Mouse (Mus musculus): ENCODE measurements around the gene Cpsf4l. TPM values are rescaled to one million over a fixed set of nuclear protein-coding genes. Genes with fewer than 3 reads are reported as not detected.

Cpsf4l gene
- total RNA-seq (2021), result under 1 TPM in 1 of 2 experiments, not detected in 1; 0.20 TPM
- long read RNA-seq, experiment 1, result 0 reads
- long read RNA-seq, experiment 2, partial matches to known transcripts, result 0 of 1 reads
- long read RNA-seq, experiment 2, other reads (novel, unspliced or antisense), result 1 of 1 reads

DNA sequence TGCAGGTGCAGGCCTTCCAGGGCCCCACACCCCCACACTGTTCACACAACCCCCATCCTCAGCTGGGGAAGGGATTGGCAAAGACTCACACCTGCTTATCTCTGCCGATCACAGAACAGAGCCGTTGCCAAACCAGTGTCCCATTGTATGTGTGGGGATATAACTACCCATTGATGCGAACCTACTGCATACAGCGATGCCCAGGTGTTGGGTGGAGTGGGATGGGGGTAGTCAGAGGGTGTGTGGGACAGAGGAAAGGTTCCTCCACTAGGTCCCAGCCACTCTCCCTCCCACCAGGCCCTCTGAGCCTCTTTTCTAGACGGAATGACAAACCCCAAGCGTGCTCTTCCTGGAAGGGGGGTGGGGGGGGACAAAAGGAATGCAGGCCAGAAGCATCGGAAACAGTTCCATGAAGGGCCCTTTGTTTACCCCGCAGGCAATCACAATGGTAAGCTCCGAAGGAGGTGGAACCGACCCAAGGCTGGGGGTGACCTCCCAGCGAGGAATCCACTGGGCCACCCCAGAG, at the start of gene Cpsf4l:
Gene Cpsf4l, minus strand, starts transcription at position 287 of the 526 bp plus-strand sequence.
- intact Hi-C loops (cut with DNase I), result loop anchor here (10.0 kb wide), 1 partner anchor 925 kb away; no protein-coding TSS in a partner anchor
- DNase-seq, result no peak

GRCm38 (mm10) chr11:113758851-113759250, 49.0 kb upstream of the Cpsf4l start:
- no peak for DNase-seq
- intact Hi-C loops (cut with DNase I), result no loop called here

GRCm38 (mm10) chr11:113756578-113756977, 46.8 kb upstream of the Cpsf4l start:
- intact Hi-C loops (cut with DNase I), result no loop called here
- no peak for DNase-seq

DNA sequence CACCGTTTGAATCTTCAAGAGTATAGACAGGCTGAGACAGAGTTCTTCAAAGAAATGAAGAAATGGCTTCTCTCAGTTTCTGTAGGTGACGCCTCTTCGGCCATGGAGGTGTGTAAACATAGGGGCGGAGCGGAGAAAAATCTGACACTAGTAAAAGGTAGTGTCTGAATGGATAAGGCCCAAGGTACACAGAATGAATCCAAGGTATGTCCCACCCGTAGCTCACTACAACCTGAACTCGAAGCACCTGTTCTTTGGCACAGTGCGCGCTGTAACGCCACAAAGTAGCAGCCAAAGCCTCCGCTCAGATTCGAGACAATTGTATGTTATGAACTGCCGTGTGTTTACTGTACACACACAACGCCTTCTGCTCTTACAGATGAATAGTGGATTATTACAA, 46.1 kb upstream of the Cpsf4l start:
- intact Hi-C loops (cut with DNase I), result no loop called here
- no peak for DNase-seq

DNA sequence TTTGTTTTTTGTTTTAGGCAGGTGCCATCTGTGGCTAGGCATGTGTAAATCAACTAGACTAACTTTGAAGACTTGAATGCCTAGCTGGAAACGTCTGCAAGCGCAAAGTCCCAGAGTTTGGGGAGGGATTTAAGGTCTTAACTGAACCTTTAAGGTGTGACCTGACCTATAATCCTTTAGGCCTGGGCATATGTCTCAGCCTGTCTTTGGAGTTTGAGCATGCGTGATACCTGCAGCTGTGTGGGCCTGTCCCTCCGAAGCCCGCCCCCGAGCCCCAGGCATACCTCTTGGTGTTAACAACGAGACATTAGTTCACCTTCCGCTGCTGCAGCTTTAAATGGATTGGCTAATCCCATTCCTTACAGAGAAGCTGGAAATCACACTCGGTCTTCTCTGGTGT, 45.0 kb upstream of the Cpsf4l start:
- no peak for DNase-seq
- intact Hi-C loops (cut with DNase I), result no loop called here

- DNase-seq, result no peak
- intact Hi-C loops (cut with DNase I), result no loop called here
These were observed 43.0 kb upstream of the Cpsf4l start for GRCm38 (mm10) chr11:113752685-113753430.

- DNase-seq, result no peak
- intact Hi-C loops (cut with DNase I), result no loop called here
These were observed 42.4 kb upstream of the Cpsf4l start for GRCm38 (mm10) chr11:113752158-113752661.

GRCm38 (mm10) chr11:113751484-113752084, 41.8 kb upstream of the Cpsf4l start, which contains the start of gene Cdc42ep4:
Gene Cdc42ep4, minus strand, starts transcription at chr11:113751881.
- intact Hi-C loops (cut with DNase I), result loop anchor here (1.0 to 2.0 kb wide), 3 partner anchors 27 to 56 kb away; no protein-coding TSS in a partner anchor
- DNase-seq, result peak; percentile 84

- DNase-seq, result peak; percentile 75 to 79
- intact Hi-C loops (cut with DNase I), result loop anchor here (1.0 to 2.0 kb wide), 3 partner anchors 28 to 56 kb away; no protein-coding TSS in a partner anchor
These were observed 41.0 kb upstream of the Cpsf4l start for GRCm38 (mm10) chr11:113750571-113751483.

DNA sequence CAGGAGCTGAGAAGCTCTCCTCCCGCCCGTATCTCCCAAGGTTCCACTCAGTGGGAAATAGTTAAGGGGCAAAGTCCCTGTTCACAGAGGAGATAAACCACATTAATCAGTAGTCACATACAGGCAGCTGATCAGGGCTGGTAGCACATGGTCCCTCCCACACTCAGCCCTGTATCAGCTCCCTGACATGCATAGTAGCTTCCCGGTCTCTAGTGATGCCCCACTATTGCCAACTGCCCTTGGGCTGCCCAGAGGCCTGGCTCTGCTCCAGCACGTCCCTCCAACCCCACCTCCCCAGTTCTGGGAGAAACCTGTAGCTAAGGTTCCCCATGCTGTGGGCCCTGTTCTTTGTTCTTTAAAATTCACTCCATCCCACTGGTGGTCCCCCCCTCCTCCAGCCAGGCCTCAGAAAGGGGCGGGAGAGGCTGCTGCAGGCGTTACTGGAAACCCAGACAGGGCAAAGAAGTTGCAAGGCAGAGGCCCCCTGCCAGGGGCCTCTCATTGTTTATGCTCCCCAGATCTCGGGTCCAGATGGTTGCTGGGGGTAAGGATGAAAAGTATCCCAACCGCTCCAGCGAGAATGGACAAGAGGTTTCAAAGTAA, 40.0 kb upstream of the Cpsf4l start:
- intact Hi-C loops (cut with DNase I), result loop anchor here (2.0 kb wide), 2 partner anchors 29 to 47 kb away; no protein-coding TSS in a partner anchor

GRCm38 (mm10) chr11:113748797-113749521, 39.1 kb upstream of the Cpsf4l start:
- intact Hi-C loops (cut with DNase I), result no loop called here
- DNase-seq, result peak; percentile 54 to 56

More for the DNA sequence above, 40.0 kb upstream of the Cpsf4l start:
- no peak for DNase-seq

- intact Hi-C loops (cut with DNase I), result no loop called here
- DNase-seq, result no peak
These were observed 38.0 kb upstream of the Cpsf4l start for GRCm38 (mm10) chr11:113747725-113748380.

DNA sequence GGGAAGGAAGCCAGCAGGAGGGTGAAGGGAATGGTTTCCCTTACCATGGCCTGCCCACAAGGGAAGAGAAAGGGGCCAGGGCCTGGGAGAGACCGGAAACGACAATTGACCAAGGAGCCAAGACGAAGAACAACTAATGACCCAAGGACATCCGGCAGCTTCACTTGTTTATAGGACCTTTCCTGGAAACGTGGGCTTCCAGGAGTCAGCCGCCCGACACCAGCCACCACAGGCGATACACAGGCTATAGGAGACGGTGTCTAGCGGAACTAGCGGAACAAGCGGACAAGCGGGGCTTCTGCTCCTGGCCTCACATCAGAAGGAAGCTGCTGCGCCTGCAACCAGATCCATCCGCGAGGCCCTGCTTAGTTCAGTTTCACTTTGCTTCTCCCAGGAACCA, 37.2 kb upstream of the Cpsf4l start:
- DNase-seq, result peak in 1 of 2 experiments; percentile 42
- intact Hi-C loops (cut with DNase I), result no loop called here

GRCm38 (mm10) chr11:113745961-113746360, 36.1 kb upstream of the Cpsf4l start:
- no peak for DNase-seq
- intact Hi-C loops (cut with DNase I), result no loop called here

GRCm38 (mm10) chr11:113742998-113743397, 33.2 kb upstream of the Cpsf4l start:
- DNase-seq, result no peak
- intact Hi-C loops (cut with DNase I), result no loop called here

- intact Hi-C loops (cut with DNase I), result no loop called here
These were observed 30.3 kb upstream of the Cpsf4l start for GRCm38 (mm10) chr11:113740100-113740499.

DNA sequence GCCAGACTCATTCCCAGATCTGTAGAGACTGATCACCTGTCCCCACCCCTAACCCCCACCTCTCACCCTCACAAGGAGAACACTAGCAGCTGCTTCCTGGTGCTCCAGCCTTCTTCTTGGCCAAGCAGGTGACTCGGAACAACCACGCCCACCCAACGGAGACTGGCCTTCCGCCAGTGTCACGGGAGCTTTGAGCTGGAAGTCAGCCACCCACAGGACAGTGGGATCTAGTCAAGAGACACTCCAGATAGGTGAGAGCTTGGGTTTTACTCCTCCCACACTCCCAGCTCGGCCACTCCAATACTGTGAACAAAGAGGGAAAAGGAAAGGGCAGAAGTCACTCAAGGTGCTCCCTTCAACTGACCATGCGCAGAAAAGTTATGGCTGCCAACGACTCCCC, 29.4 kb upstream of the Cpsf4l start:
- intact Hi-C loops (cut with DNase I), result no loop called here
- DNase-seq, result peak in 1 of 2 experiments; percentile 49

More at GRCm38 (mm10) chr11:113740100-113740499, 30.3 kb upstream of the Cpsf4l start:
- DNase-seq, result no peak

DNA sequence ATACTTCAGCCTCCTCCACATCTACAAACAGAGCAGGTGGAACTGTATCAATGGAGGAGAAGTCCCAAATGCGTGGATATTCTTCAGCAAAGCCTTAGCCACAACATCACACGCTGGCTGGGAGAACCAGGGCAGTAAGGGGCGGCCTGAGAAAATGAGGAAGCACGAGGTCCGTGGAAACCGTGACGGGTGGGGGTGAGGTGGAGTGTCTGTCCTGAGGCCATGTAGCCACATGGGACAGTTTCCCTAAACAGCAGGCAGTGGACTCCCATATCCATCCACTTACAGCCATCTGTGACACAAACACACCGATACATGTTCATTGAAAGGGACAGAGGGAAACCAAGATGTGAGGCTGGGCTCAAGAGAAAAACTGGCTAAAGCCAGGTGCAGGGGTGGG, 28.1 kb upstream of the Cpsf4l start:
- intact Hi-C loops (cut with DNase I), result no loop called here
- DNase-seq, result no peak

Measured in heart, postnatal 14 days (tissue).